Mouse (Mus musculus) hindbrain, embryonic 11.5 days (tissue): ENCODE measurements around the gene Cygb. TPM values are rescaled to one million over a fixed set of nuclear protein-coding genes. Genes with fewer than 3 reads are reported as not detected.
"Not testable (repeated sequence)": the region's sequence is repeated elsewhere in the genome, so short reads cannot be mapped to it uniquely, and the experiment has no call there.

Source experiments
- ATAC-seq: fragments of 200-750 bp; cut with Nextera tagmentation; 2 replicates; pipeline ENCODE4 v1.8.0; 2017; ENCODE audit warnings: mild to moderate bottlenecking, moderate TSS enrichment, moderate library complexity; ENCODE audit not compliant: low FRiP score
- DNase-seq: peaks from one replicate; pipeline ENCODE4 v3.0.0-alpha.2; 2015; ENCODE audit warnings: low spot score
- H3K27ac ChIP-seq: fragments of 300-500 bp; sonication (generic); 2 replicates; pipeline ENCODE4 v1.5.1; 2014; ENCODE audit warnings: mild to moderate bottlenecking, low read depth, low read length
- H3K27me3 ChIP-seq: fragments of 300-500 bp; sonication (generic); 2 replicates; pipeline ENCODE4 v1.6.1; 2014; ENCODE audit warnings: mild to moderate bottlenecking, low read length, moderate library complexity, mixed read lengths; ENCODE audit not compliant: control insufficient read depth, insufficient read depth
- H3K36me3 ChIP-seq: fragments of 300-500 bp; sonication (generic); 2 replicates; pipeline ENCODE4 v1.6.1; 2014; ENCODE audit warnings: mild to moderate bottlenecking, low read length, moderate library complexity, mixed read lengths; ENCODE audit not compliant: control insufficient read depth, insufficient read depth
- H3K4me1 ChIP-seq: fragments of 300-500 bp; sonication (generic); replicated peaks from 2 replicates; pipeline ENCODE4 v1.6.1; 2014; ENCODE audit warnings: low read length, mixed read lengths; ENCODE audit not compliant: control insufficient read depth, insufficient read depth
- H3K4me2 ChIP-seq: fragments of 300-500 bp; sonication (generic); replicated peaks from 2 replicates; pipeline ENCODE4 v1.6.1; 2014; ENCODE audit warnings: mild to moderate bottlenecking, low read depth, low read length
- H3K4me3 ChIP-seq: fragments of 300-500 bp; sonication (generic); 2 replicates; pipeline ENCODE4 v1.5.1; 2014; ENCODE audit warnings: low read depth, low read length
- H3K9ac ChIP-seq: fragments of 300-500 bp; sonication (generic); 2 replicates; pipeline ENCODE4 v1.6.1; 2014; ENCODE audit warnings: low read depth, low read length
- H3K9me3 ChIP-seq: fragments of 300-500 bp; sonication (generic); 2 replicates; pipeline ENCODE4 v1.6.1; 2016; ENCODE audit warnings: low read length; ENCODE audit not compliant: control insufficient read depth
- WGBS: fragments of 180-500 bp; shearing (Covaris S2); extraction: QIAGEN DNeasy Blood & Tissue Kit; methylation state at CpG from one replicate; pipeline ENCODE4 v1.1.7; 2014; 5-methylcytosine and 5-hydroxymethylcytosine counted together
- polyA plus RNA-seq: library from polyadenylated mRNA; unstranded; fragments of >200 nt; fragmentation: Nextera tagmentation; extraction: Ambion mirVana; gene quantifications from 2 replicates; pipeline ENCODE4 v1.2.1, GENCODE M21; 2014

The Cygb gene
- polyA plus RNA-seq, 1 experiment from 2014 or later: 2.4 TPM

DNA sequence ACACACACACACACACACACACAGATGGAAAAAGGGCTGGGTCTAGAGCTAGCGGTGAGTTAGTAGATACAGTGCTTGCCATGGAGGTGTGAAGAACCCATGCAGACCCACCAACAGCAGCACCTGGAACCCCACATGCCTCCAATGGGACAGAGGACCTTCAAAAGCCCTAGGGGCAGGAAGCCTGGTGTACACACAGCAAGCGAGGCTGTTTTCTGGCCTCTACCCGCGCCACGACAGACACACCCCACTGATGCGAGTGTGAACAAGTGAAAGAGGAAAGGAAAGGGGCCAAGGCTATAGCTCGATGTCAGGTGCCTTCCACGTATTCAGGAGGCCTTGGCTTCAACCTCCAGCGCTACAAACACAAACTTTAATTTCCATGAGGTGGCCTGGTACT lies 42.2 kb downstream of the Cygb start:
- WGBS: 92% methylated on average over 9 of the region's 9 CpGs
- Histone ChIP-seq H3K9me3 (no peaks in the 10 kb centered on the region), H3K27me3 (no peaks in the 10 kb centered on the region), H3K36me3 (no peaks in the 10 kb centered on the region), H3K27ac (no peak overlapping the region), H3K4me3 (no peak overlapping the region), H3K9ac (no peak overlapping the region), H3K4me2 (no peak overlapping the region), H3K4me1 (no peaks in the 10 kb centered on the region)
- ATAC-seq (no peak), DNase-seq (no peak)

DNA sequence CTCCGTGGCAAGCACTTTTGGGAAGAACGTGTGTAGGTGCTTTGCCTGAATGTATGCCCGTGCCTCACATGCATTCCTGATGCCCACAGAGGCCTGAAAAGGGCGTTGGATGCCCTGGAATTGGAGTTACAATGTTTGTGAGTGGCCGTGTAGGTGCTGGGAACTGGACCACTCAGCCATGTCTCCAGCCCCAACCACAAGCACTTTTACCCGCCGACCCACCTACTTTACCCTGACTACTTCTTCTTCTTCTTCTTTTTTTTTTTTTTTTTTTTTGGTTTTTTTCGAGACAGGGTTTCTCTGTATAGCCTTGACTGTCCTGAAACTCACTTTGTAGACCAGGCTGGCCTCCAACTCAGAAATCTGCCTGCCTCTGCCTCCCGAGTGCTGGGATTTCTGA lies 42.9 kb downstream of the Cygb start:
- H3K9me3 ChIP-seq, DNase-seq, H3K4me1 ChIP-seq, H3K4me3 ChIP-seq, H3K36me3 ChIP-seq, ATAC-seq, H3K4me2 ChIP-seq, H3K9ac ChIP-seq, H3K27ac ChIP-seq, H3K27me3 ChIP-seq: not testable (repeated sequence)
- 87% methylated on average over 9 of the region's 9 CpGs for WGBS

DNA sequence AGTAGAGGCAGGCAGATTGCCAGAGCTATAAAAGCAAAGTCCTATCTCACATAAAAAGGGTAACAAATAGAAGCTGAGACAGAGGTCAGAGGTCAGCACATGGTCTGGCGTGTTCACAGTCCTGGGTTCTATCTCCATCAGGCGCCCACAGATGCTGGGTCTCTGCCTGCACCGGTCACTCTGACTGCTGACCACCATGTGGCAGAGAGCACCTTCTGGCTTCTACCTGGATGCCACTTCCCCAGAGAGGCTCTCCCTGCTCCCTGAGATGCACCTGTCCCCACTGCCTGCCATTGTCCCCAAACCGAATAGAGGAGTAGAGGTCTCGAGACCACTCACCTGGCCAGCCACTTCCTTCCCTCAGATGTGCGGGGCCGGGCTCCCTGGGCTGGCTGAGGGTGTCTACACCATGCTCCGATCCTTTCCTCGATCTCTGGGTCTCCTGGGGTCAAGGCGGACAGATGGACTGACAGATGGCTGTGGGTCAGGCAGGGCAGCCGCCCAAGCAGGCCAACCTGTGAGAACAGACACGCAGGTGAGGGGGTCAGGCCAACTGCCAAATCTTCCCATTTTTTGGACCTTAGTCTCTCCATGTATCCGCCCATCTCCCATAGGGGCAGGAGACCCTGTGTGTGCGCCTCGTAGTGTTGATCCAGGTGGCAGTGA lies 44.0 kb downstream of the Cygb start:
- DNase-seq (no peak), ATAC-seq (no peak)
- Histone ChIP-seq H3K27me3 (no peaks in the 10 kb centered on the region), H3K9ac (no peak overlapping the region), H3K27ac (no peak overlapping the region), H3K9me3 (no peaks in the 10 kb centered on the region), H3K4me2 (no peak overlapping the region), H3K4me3 (no peak overlapping the region), H3K36me3 (no peaks in the 10 kb centered on the region), H3K4me1 (no peaks in the 10 kb centered on the region)
- WGBS: 84% methylated on average over 15 of the region's 15 CpGs

DNA sequence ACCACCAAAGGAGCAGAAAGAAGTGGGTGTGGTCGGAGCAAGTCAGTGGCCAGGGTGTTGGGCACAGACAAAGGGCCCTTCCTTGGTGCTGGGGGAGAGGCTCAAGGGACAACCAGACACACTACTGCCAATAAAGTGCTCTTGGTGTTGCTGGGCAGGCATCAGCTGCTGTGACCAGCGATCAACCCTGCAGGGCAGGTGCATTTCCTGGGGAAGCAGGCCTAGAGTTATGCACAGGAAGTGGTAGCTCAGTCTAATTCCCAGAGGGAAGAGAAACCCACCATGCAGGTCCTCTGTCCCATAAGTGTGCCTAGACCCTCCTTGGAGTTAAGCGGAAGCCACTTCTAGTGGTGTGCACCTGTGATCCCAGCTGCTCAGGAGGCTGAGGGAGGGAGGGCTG lies 46.4 kb downstream of the Cygb start:
- no peaks in the 10 kb centered on the region for H3K36me3 ChIP-seq
- H3K4me1 ChIP-seq: no peaks in the 10 kb centered on the region
- H3K9ac ChIP-seq: no peak overlapping the region
- no peaks in the 10 kb centered on the region for H3K27me3 ChIP-seq
- DNase-seq (no peak), ATAC-seq (no peak)
- H3K27ac ChIP-seq: no peak overlapping the region
- H3K9me3 ChIP-seq: no peaks in the 10 kb centered on the region
- H3K4me3 ChIP-seq: no peak overlapping the region
- no peak overlapping the region for H3K4me2 ChIP-seq
- WGBS: 89% methylated on average over 3 of the region's 3 CpGs

DNA sequence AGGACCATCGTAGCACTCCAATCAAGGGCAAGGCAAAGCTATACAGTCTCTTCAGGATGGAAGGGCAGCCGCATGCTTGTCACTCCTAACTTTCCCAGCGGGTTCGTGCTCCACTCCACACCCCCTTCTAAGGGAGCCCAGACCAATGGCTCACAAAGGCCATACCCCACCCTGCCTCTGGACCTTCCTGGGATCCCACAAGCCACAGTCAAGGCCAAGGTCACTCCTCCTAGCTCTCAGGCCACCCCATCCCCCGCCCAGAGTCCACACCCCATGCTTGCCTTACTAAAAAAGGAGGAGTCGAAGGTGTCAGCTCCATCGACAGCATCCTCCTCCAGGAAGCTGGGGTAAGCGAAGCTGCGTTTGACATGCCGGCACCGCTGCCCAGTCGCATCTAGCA lies 50.0 kb downstream of the Cygb start:
- 87% methylated on average over 12 of the region's 12 CpGs for WGBS
- H3K4me2 ChIP-seq: no peak overlapping the region
- H3K27ac ChIP-seq: no peak overlapping the region
- no peaks in the 10 kb centered on the region for H3K4me1 ChIP-seq
- no peaks in the 10 kb centered on the region for H3K36me3 ChIP-seq
- ATAC-seq (no peak), DNase-seq (no peak)
- no peaks in the 10 kb centered on the region for H3K9me3 ChIP-seq
- H3K4me3 ChIP-seq: no peak overlapping the region
- no peak overlapping the region for H3K9ac ChIP-seq
- no peaks in the 10 kb centered on the region for H3K27me3 ChIP-seq

DNA sequence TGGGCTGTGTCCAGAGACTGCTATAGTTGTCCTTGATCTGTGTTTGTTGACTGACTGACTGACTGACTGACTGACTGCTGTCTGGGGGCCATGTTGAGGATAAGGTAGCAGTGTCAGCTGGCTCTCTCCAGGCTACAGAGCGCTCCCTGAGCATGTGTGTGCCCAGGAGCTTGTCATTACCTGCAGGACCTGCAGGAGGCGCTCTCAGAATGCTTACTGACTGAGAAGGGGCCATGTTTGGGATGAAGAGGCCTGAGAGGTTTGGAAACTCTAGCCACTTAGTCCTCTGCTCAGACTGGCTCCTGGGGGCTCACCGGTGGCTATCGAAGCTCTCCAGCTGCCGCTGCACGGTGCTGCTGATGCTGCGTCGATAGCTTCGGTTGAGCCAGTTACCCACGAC lies 50.8 kb downstream of the Cygb start:
- 76% methylated on average over 10 of the region's 10 CpGs for WGBS
- no peaks in the 10 kb centered on the region for H3K36me3 ChIP-seq
- no peak overlapping the region for H3K9ac ChIP-seq
- no peaks in the 10 kb centered on the region for H3K9me3 ChIP-seq
- no peaks in the 10 kb centered on the region for H3K27me3 ChIP-seq
- no peaks in the 10 kb centered on the region for H3K4me1 ChIP-seq
- no peak overlapping the region for H3K4me2 ChIP-seq
- no peak overlapping the region for H3K27ac ChIP-seq
- DNase-seq: no peak
- no peak overlapping the region for H3K4me3 ChIP-seq
- ATAC-seq: no peak

DNA sequence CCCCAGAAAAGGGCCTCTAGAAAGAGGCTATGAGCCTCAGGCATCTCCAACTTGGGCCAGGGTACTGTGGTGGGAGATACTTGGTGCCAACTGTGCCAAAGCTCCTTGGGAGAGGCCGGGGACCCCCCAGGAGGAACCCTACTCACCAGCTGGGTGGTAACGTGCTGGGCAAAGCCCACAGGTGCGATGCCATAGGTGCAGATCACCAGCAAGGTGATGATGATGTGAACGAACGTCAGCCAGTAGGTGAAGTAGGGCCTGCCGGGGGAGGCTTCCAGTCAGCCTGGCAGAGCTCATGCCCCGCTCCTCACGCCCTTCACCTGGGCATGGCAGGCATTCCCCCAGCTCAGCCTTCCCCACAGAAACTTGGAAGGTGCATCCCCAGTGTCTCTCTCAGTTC lies 52.1 kb downstream of the Cygb start:
- H3K4me1 ChIP-seq: no peaks in the 10 kb centered on the region
- DNase-seq: no peak
- no peak overlapping the region for H3K4me2 ChIP-seq
- H3K27ac ChIP-seq: no peak overlapping the region
- H3K9me3 ChIP-seq: no peaks in the 10 kb centered on the region
- WGBS: 81% methylated on average over 8 of the region's 8 CpGs
- no peaks in the 10 kb centered on the region for H3K36me3 ChIP-seq
- H3K9ac ChIP-seq: no peak overlapping the region
- no peak overlapping the region for H3K4me3 ChIP-seq
- no peak for ATAC-seq
- H3K27me3 ChIP-seq: no peaks in the 10 kb centered on the region

DNA sequence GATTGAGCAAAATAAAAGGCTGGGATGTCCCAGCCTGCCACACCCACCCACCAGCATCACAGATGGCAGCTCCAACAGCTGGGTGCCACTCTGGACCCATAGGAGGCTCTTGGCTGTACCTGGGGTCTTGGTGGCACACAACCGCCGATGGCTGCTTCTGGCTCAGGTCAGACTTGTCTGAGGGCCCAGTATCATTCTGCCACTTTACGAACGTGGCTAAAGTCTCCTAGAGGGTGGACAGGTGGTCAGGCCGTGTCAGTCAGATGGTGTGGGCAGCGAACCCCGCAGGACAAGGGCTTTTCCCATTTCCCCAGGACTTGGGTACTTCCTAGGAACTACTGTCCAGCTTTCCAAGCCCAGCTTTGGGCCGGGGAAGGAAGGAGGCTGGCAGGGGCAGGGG lies 52.9 kb downstream of the Cygb start:
- no peak for ATAC-seq
- Histone ChIP-seq H3K27ac (no peak overlapping the region), H3K27me3 (no peaks in the 10 kb centered on the region), H3K4me1 (no peaks in the 10 kb centered on the region), H3K36me3 (no peaks in the 10 kb centered on the region), H3K4me2 (no peak overlapping the region), H3K4me3 (no peak overlapping the region), H3K9ac (no peak overlapping the region), H3K9me3 (no peaks in the 10 kb centered on the region)
- no peak for DNase-seq
- 88% methylated on average over 8 of the region's 8 CpGs for WGBS

DNA sequence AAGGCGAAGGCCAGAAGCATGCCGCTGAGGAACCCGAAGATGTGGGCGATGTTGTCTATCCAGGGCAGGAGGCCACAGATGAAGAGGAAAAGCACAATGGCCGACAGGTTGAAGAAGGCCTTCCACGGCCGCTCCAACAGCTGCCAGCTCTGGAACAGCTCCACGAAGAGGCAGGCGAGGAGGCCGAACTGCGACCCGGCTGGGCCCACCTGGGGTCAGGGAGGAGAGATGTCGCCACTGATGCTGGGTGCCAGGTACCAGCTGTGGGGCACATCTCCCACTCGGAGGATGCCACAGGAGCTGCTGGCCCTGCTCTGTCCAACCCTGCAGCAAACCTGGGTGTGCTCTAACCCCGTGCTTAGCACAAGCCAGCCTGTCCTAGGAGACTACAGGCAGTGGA lies 54.9 kb downstream of the Cygb start:
- ATAC-seq (no peak), DNase-seq (no peak)
- H3K4me3 ChIP-seq: no peak overlapping the region
- H3K4me2 ChIP-seq: no peak overlapping the region
- H3K9ac ChIP-seq: no peak overlapping the region
- H3K27ac ChIP-seq: no peak overlapping the region
- no peaks in the 10 kb centered on the region for H3K36me3 ChIP-seq
- H3K9me3 ChIP-seq: no peaks in the 10 kb centered on the region
- WGBS: 95% methylated on average over 15 of the region's 15 CpGs
- H3K4me1 ChIP-seq: no peaks in the 10 kb centered on the region
- H3K27me3 ChIP-seq: no peaks in the 10 kb centered on the region
